Mouse (Mus musculus) granulocyte monocyte progenitor cell, adult 5-6 weeks (primary cell): Measurements from ENCODE around the gene Trim62. TPM values are rescaled to one million over a fixed set of nuclear protein-coding genes. Genes with fewer than 3 reads are reported as not detected.
A peak's percentile ranks its signal among the peaks of the same experiment; 100 is the strongest.

Source experiments
- ATAC-seq: replicated peaks from 2 replicates; pipeline ENCODE4 v1.8.0; 2016; ENCODE audit warnings: mild to moderate bottlenecking, moderate TSS enrichment, inconsistent platforms; ENCODE audit not compliant: poor library complexity, severe bottlenecking
- total RNA-seq, 2 experiments: library from RNA; stranded (forward) in 1 of 2; stranded (reverse) in 1 of 2; fragments of 200-712, 200-1000 nt in 1 of 2; fragments of >200 nt in 1 of 2; fragmentation: Nextera tagmentation in 1 of 2; gene quantifications; 2 replicates each; pipeline ENCODE4 v1.2.3; 2014 to 2017

Trim62 gene
- total RNA-seq, 2 experiments from 2014 or later = 0.10 to 2.1 TPM

GRCm38 (mm10) chr4:128907238-128907968, 24.0 kb downstream of the Trim62 start:
- ATAC-seq = no peak

DNA sequence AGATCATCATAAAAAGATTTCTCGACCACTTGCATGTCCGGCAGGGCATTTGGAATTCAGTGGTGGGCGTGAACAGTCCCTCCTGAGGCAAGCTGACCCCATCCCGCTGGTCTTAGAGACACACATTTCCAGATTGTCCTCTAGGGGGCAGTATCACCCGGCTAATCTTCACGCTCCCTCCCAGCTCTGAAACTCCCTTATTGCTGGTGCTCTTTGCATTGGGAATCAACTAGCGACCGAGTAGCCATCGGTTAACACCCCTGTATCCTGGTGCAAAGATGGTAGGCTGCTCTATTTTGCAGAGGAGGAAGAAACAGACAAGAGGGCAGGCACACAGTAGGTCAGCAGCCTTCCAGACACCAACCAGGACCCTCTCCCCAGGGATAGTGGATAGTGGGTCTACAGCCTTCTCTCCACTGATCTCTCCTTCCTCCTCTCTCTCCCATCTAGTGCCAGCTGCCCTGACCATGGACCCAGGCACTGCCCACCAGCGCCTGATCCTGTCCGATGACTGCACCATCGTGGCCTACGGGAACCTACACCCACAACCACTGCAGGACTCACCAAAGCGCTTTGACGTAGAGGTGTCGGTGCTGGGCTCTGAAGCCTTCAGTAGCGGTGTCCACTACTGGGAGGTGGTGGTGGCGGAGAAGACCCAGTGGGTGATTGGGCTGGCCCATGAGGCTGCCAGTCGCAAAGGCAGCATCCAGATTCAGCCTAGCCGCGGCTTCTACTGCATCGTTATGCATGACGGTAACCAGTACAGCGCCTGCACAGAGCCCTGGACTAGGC, 25.4 kb downstream of the Trim62 start:
- peak; percentile 76; the same call in 1 of the 2 replicates for ATAC-seq

GRCm38 (mm10) chr4:128909378-128909831, 26.0 kb downstream of the Trim62 start:
- no peak for ATAC-seq

DNA sequence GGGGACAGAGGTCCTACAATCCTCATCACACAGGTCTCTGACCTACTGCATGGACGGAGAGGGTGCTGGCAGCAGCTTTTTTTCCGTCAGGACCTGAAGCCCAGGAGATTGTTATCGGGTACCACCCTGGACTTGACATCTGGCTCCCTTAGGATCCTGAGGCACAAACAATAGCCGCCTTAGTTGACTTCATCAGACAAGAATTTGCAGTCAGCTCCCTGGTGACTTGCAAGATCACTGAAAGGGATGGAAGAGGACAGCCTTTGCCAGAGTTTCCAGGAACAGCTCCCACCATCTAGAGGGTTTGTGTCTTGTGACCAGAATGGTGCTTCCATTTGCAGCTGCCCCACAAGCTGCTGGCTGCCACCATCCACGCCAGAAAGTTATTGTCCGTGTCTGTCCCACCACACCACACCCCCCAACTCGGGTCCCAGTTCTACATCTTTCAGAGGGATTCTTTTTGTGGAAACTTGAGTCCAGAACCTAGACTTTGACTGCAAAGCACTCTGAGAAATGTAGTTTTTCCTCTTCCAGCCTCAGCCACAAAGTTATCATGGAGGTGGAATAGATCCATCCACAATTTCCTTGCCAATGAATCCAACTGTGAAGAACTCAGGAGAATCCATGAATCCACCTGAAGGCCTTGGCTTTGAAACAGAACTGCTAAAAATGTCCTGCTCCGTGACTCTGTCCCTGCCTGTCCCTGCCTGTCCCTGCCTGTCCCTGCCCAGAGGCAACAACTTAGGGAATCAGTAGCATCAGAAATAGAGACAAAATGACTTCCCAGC, 27.1 kb downstream of the Trim62 start:
- no peak for ATAC-seq

DNA sequence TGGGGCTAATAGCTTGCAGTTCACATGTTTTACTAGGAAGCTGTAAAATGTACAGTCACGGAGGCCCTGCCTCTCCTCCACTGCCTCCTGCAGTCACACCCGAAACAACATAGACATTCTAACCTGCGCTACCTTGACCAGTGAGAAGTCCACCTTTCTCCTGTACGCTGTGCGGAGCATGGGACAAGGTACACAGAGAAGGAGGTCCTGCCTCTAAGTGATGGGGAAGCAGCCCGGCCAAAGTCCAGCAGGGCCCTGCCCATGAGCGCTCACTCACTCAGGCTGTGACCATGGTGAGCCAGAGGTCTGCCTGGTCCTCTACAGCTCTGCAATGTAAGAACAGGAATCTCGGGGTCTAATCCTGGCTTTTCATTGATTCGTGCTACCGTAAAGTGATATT, 28.7 kb downstream of the Trim62 start:
- ATAC-seq = no peak

DNA sequence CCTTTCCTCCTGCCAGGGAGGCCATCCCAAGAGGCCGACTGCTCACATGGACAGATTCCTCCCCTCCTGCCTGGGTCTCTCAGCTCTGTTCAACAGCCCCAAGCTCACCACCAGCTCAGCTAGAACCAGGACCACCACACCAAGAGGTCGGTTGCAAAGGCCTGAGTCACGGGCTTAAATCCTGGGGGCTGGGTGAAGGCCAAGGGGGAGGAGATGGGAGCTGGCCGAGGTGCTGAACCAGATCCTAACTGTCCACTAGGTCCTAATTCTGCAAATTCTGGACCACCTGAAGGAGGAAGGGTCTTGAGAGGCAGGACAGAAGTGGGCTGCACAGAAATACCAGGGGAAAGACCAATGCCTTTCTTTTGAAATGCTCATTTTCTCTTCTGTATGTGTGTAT, 30.4 kb downstream of the Trim62 start:
- ATAC-seq = peak; percentile 76

DNA sequence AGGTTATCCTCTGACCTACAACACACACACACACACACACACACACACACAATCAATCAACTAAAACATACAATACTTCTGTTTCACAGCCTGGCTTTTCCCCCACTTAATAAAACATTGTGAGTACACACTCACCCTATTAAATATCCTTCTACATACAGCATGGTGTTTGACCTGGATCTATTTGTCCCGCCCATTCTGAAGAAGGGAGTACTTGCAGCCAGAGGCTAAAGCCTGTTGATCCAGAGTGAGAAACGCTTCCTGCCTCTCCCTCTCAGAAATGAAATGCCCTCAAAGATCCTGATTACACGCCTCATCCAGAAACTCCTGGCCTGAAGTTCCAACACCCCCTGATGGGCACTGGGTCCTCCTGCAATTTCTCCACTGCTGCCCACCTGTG, 33.7 kb downstream of the Trim62 start:
- ATAC-seq = no peak

GRCm38 (mm10) chr4:128917756-128918155, 34.4 kb downstream of the Trim62 start:
- ATAC-seq = no peak

DNA sequence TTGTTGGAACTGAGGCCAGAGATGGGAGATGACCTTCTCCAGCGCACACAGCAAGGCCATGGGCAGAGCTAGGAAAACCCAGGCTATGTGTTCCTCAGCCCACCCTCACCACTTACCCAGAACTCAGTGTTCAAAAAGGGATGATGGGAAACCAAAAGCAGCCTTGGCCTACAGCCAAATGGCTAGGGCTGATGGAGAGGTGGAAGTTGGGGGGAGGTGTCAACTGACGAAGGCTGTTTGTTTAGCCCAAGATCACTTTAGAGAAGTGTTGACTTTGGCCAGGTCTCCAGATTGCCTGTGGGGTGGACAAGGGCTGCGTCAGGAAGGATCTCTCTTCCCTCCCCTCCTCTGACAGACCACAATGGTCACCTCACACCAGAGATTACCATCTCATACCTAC, 34.8 kb downstream of the Trim62 start:
- ATAC-seq = no peak

- no peak for ATAC-seq
These were observed 35.7 kb downstream of the Trim62 start for GRCm38 (mm10) chr4:128919106-128919505.

- ATAC-seq = no peak
These were observed 40.2 kb downstream of the Trim62 start for GRCm38 (mm10) chr4:128923603-128924002.

DNA sequence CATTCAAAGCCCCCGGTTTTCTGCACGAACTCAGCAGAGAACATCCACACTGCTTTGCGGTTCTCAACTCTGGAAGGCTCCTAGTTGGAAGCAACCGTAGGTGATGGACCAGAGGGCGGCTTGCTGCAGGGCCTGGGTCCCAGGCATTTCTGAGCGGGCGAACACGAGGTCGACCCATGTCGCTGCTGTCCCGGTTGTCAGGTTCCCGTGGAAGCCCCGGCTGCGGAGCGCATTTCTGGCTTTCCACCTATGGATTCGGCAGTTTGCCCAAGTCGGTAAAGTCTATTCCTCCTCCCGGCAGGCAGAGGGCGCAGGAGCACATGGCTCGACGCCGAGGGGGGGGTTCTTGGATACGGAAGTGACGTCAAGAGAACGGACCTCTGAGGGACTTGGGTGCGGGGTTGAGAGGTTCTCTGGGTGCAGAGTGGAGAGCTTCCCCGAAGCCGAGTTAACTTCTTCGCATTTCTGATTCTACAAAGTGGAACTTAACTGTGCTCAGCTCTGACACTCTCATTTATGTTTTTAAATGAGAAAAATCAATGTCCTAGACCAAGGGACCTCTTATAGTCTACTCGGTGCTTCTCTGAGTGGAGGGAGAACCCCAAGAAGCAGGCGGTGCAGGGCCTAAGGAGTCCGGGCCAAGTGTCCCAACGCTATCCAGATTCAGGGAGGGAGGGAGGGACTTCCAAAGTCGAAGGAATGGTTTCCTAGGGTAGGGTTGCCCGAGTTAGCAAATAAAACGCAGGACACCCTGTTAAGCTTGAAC, 41.6 kb downstream of the Trim62 start:
- peak; percentile 99 for ATAC-seq

- ATAC-seq = no peak
These were observed 49.4 kb downstream of the Trim62 start for GRCm38 (mm10) chr4:128932783-128933182.

GRCm38 (mm10) chr4:128935595-128935994, 52.2 kb downstream of the Trim62 start:
- no peak for ATAC-seq

DNA sequence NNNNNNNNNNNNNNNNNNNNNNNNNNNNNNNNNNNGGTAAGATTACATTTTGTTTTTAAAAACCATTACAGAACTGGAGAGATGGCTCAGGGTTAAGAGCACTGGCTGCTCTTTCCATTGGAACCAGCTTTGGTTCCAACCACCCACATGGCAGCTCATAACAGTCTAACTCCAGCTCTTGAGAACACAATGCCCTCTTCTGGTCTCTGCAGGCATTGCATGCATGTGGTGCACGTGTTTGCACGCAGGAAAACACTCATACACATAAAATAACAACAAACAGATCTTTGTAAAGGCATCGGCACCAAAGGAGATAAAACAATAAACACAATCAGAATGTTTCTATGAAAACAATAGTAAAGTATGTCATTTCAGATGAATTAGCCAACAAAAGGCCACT, 59.0 kb downstream of the Trim62 start:
- no peak for ATAC-seq

DNA sequence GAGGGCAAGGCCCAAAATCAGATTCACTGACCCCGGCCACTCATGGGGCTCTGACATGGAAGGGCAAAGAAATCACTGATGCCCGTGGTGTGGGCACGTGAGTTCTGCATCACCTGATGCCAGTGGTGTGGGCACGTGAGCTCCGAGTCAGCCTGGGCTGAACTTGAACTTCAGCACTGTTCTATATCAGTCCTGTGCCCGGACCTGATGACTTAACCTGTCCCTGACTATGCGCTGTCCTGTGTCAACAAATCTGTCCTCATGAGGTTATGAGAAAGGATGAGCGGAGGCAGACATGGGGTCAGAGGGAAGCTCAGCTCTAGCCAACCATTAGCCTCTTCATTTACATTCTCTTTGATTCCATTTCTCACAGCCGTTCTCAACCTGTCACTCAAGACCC, 63.4 kb downstream of the Trim62 start:
- no peak for ATAC-seq

- ATAC-seq = peak; percentile 45
These were observed 64.0 kb downstream of the Trim62 start for GRCm38 (mm10) chr4:128947326-128947933.

- peak; percentile 52 for ATAC-seq
These were observed 64.8 kb downstream of the Trim62 start for GRCm38 (mm10) chr4:128948137-128948674.

- ATAC-seq = no peak
These were observed 66.2 kb downstream of the Trim62 start for GRCm38 (mm10) chr4:128949470-128950005.
